Mouse (Mus musculus) embryonic facial prominence, embryonic 10.5 days (tissue): ENCODE data around the gene Zfp956. TPM values are rescaled to one million over a fixed set of nuclear protein-coding genes. Genes with fewer than 3 reads are reported as not detected.

ENCODE experiments used
- DNase-seq: peaks from one replicate; pipeline ENCODE4 v3.0.0-alpha.2; 2017; ENCODE audit warnings: low spot score
- H3K27ac ChIP-seq: fragments of 300-500 bp; sonication (generic); replicated peaks from 2 replicates; pipeline ENCODE4 v1.5.1; 2016; ENCODE audit warnings: mild to moderate bottlenecking
- H3K27me3 ChIP-seq: fragments of 300-500 bp; sonication (generic); replicated peaks from 2 replicates; pipeline ENCODE4 v1.6.1; 2016; ENCODE audit warnings: low read depth, mild to moderate bottlenecking; ENCODE audit not compliant: poor library complexity, severe bottlenecking
- H3K36me3 ChIP-seq: fragments of 300-500 bp; sonication (generic); replicated peaks from 2 replicates; pipeline ENCODE4 v1.6.1; 2016; ENCODE audit warnings: mild to moderate bottlenecking, moderate library complexity
- H3K4me1 ChIP-seq: fragments of 300-500 bp; sonication (generic); 2 replicates; pipeline ENCODE4 v1.6.1; 2016
- H3K4me3 ChIP-seq: fragments of 300-500 bp; sonication (generic); 2 replicates; pipeline ENCODE4 v1.5.1; 2016; ENCODE audit warnings: mild to moderate bottlenecking, moderate library complexity
- H3K9me3 ChIP-seq: fragments of 300-500 bp; sonication (generic); 2 replicates; pipeline ENCODE4 v1.6.1; 2016; ENCODE audit warnings: mild to moderate bottlenecking
- WGBS: fragments of 180-500 bp; shearing (Covaris S2); methylation state at CpG from one replicate; pipeline ENCODE4 v1.1.7; 2016; 5-methylcytosine and 5-hydroxymethylcytosine counted together
- polyA plus RNA-seq: library from polyadenylated mRNA; unstranded; fragments of >200 nt; fragmentation: Nextera tagmentation; extraction: Ambion mirVana; gene quantifications from 2 replicates; pipeline ENCODE4 v1.2.1, GENCODE M21; 2016

Zfp956 gene
- 7.5 and 9.2 TPM in 2 replicates for polyA plus RNA-seq

- Histone ChIP-seq H3K27ac (peak within 1 kb of the TSS; percentile 81), H3K36me3 (peaks cover 28% of the 10 kb centered on the region), H3K27me3 (0 out of 2 replicates have a peak, but pooled peaks cover 8% of the 10 kb centered on the region), H3K4me1 (peaks cover 13% of the 10 kb centered on the region), H3K9me3 (no peaks in the 10 kb centered on the region), H3K4me3 (peak within 1 kb of the TSS; percentile 68)
- peak; percentile 95 for DNase-seq
- under 1% methylated on average over 31 of the region's 31 CpGs for WGBS
Observed at GRCm38 (mm10) chr6:47953191-47953726, at the start of gene Zfp956. Gene Zfp956, plus strand, starts transcription at chr6:47953390.

DNA sequence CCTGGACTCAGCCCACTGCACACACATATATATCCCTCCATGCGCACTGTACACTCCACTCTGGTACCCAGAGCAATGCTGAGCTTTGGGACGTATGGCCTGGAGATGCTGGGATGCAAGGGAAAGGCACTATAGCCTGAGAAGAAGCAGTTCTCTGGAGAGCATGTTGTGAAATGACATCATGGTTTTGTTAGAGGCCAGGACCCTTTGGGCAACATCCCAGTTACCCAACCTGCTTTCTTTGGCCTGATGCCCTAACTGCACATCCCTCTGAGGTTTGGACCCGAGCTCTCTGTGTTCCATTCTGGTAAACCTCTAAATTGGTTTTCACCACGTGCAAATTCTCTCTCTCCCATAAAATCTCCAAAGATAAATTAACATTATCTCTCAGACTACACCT is 49.6 kb upstream of the Zfp956 start:
- H3K9me3 ChIP-seq: peaks cover 7% of the 10 kb centered on the region; the same call in 1 of the 2 replicates
- WGBS: 82% methylated on average over 4 of the region's 4 CpGs
- H3K36me3 ChIP-seq: peaks cover 95% of the 10 kb centered on the region
- peaks cover 36% of the 10 kb centered on the region for H3K27me3 ChIP-seq
- H3K4me3 ChIP-seq: no peak overlapping the region
- no peak overlapping the region for H3K27ac ChIP-seq
- peaks cover 8% of the 10 kb centered on the region; the same call in 1 of the 2 replicates for H3K4me1 ChIP-seq
- DNase-seq: no peak

GRCm38 (mm10) chr6:47904361-47904760 is 48.8 kb upstream of the Zfp956 start:
- Histone ChIP-seq H3K27me3 (peaks cover 36% of the 10 kb centered on the region), H3K4me1 (peaks cover 8% of the 10 kb centered on the region; the same call in 1 of the 2 replicates), H3K27ac (no peak overlapping the region), H3K4me3 (peak overlapping the region; percentile 31; the same call in 1 of the 2 replicates), H3K36me3 (peaks cover 87% of the 10 kb centered on the region), H3K9me3 (peaks cover 7% of the 10 kb centered on the region; the same call in 1 of the 2 replicates)
- DNase-seq: peak; percentile 31
- 35% methylated on average over 19 of the region's 19 CpGs for WGBS

DNA sequence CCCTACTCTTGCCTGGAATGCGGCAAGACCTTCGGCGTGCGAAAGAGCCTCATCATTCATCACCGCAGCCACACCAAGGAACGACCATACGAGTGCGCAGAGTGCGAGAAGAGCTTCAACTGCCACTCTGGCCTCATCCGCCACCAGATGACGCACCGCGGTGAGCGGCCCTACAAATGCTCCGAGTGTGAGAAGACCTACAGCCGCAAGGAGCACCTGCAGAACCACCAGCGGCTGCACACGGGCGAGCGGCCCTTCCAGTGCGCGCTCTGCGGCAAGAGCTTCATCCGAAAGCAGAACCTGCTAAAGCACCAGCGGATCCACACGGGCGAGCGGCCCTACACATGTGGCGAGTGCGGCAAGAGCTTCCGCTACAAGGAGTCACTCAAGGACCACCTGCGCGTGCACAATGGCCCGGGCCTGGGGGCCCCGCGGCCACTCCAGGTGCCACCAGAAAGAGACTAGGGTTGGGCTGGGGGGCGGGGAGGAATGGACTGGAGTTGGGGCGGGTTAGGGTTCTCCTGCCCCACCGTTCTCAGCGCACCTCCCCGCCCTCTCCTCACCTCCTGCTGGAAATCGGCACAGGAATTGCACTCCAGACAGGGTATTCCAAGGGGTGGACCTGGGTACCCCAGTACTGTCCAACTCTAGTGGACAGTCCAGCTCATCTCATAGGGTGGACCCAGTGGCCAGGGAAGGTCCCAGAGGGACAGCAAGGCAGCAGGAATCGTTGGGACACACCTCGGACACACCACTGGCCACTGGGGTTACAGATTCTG is 48.1 kb upstream of the Zfp956 start:
- Histone ChIP-seq H3K36me3 (peaks cover 80% of the 10 kb centered on the region), H3K9me3 (peaks cover 7% of the 10 kb centered on the region; the same call in 1 of the 2 replicates), H3K27me3 (peaks cover 36% of the 10 kb centered on the region), H3K4me1 (peaks cover 8% of the 10 kb centered on the region; the same call in 1 of the 2 replicates), H3K27ac (no peak overlapping the region), H3K4me3 (peak overlapping the region; percentile 31; the same call in 1 of the 2 replicates)
- 50% methylated on average over 44 of the region's 44 CpGs for WGBS
- peak; percentile 35 for DNase-seq

- WGBS: 93% methylated on average over 5 of the region's 5 CpGs
- Histone ChIP-seq H3K27me3 (peaks cover 36% of the 10 kb centered on the region), H3K4me3 (no peak overlapping the region), H3K27ac (no peak overlapping the region), H3K9me3 (peaks cover 7% of the 10 kb centered on the region; the same call in 1 of the 2 replicates), H3K36me3 (peaks cover 68% of the 10 kb centered on the region), H3K4me1 (peaks cover 8% of the 10 kb centered on the region; the same call in 1 of the 2 replicates)
- DNase-seq: no peak
Observed at GRCm38 (mm10) chr6:47906326-47906725, 46.9 kb upstream of the Zfp956 start.

DNA sequence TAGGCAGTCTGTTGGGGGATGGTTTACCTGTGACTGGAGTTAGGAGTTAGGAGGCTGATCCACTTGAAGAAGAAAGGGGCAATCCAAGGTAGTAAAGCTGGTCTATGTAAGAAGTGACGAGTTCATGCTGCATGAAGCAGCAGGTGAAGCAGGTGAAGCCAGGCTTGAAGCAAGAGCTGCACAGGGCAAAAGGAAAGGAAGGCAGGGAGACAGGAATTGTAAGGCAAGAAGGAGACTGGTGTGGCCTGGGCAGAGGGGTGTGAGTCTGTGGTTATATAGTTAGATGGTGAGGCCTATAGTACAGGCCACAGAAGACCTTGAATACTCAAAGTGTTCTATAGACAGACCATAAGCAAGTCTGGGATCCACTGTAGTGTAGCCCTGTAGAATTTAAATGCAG is 44.2 kb upstream of the Zfp956 start:
- Histone ChIP-seq H3K4me1 (peaks cover 8% of the 10 kb centered on the region; the same call in 1 of the 2 replicates), H3K27ac (no peak overlapping the region), H3K27me3 (peaks cover 16% of the 10 kb centered on the region), H3K36me3 (peaks cover 41% of the 10 kb centered on the region), H3K9me3 (peaks cover 7% of the 10 kb centered on the region; the same call in 1 of the 2 replicates), H3K4me3 (no peak overlapping the region)
- 83% methylated on average over 1 of the region's 1 CpGs for WGBS
- DNase-seq: no peak

DNA sequence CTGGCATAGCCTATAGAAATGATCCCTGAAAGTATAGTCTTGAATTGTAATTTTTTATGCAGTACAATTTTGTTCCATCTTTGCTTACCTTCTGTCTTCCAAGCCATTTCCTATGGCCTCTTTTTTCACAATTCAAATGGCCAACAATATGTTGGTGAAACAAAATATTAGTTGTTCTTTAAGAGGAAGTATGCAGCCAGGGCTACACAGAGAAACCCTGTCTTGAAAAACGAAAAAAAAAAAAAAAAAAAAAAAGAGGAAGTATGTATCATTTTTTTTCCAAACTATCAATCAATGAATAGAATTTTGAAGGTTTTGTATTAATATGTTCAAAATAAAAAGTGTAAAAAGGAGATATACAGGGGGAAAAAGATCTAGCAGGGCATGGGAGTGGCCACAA is 41.5 kb upstream of the Zfp956 start:
- 56% methylated on average over 1 of the region's 1 CpGs for WGBS

DNA sequence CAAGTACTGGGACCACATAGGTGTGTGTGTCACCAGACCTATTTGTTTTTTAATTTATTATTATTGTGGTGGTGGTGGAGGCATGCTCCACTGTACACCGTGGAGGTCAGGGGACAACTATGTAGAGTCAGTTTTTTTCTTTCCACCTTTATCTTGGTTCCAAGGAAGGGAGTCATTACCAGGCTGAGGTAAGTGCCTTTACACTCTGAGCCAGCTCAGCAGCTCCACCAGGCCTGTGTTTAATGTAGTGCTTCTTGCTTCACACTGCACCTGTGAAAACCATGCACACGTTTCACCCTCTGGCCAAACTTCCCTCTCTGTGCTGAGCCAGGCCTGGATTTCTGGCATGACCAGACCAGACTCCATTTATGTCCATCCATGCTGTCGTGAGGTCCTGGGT is 40.2 kb upstream of the Zfp956 start:
- H3K36me3 ChIP-seq: peaks cover 3% of the 10 kb centered on the region
- H3K4me1 ChIP-seq: no peaks in the 10 kb centered on the region
- DNase-seq: no peak
- 62% methylated on average over 3 of the region's 3 CpGs for WGBS
- H3K4me3 ChIP-seq: no peak overlapping the region
- H3K27ac ChIP-seq: no peak overlapping the region
- no peaks in the 10 kb centered on the region for H3K9me3 ChIP-seq
- no peaks in the 10 kb centered on the region for H3K27me3 ChIP-seq

More for the DNA sequence above, 41.5 kb upstream of the Zfp956 start:
- Histone ChIP-seq H3K36me3 (peaks cover 14% of the 10 kb centered on the region), H3K9me3 (no peaks in the 10 kb centered on the region), H3K4me1 (no peaks in the 10 kb centered on the region), H3K27ac (no peak overlapping the region), H3K4me3 (no peak overlapping the region), H3K27me3 (no peaks in the 10 kb centered on the region)
- DNase-seq: no peak

- H3K27me3 ChIP-seq: no peaks in the 10 kb centered on the region
- H3K36me3 ChIP-seq: no peaks in the 10 kb centered on the region
- no peaks in the 10 kb centered on the region for H3K9me3 ChIP-seq
- no peak overlapping the region for H3K4me3 ChIP-seq
- H3K27ac ChIP-seq: no peak overlapping the region
- no peak for DNase-seq
- peaks cover 8% of the 10 kb centered on the region for H3K4me1 ChIP-seq
- WGBS: 77% methylated on average over 5 of the region's 5 CpGs
Observed at GRCm38 (mm10) chr6:47917051-47917450, 36.1 kb upstream of the Zfp956 start.

DNA sequence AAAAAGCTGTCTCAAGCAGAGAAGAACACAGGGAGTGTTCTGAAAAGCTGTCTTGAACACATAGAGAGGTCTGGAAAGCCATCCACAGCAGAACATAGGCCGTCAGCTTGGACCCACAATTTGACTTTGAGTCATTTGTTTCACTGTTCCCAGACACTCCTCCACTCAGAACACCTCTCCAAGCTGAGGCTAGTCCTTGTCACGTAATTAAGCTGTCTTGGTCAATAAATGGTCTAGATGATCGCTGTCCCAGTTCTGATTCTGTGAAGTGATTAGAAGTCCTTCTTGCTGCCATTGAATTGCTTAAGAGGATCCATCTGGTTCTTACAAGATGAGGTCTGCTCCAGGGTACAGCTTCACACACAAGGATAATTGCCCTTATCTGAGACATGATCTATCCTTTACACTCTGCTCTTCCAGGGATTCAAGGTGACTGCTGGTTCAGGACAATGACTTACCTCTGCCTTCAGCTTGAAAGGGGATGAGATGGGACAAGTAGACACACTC is 34.4 kb upstream of the Zfp956 start:
- Histone ChIP-seq H3K4me3 (no peak overlapping the region), H3K9me3 (no peaks in the 10 kb centered on the region), H3K36me3 (no peaks in the 10 kb centered on the region; the same call in 1 of the 2 replicates), H3K27ac (no peak overlapping the region), H3K4me1 (peaks cover 9% of the 10 kb centered on the region), H3K27me3 (no peaks in the 10 kb centered on the region)
- no peak for DNase-seq
- WGBS: 79% methylated on average over 3 of the region's 3 CpGs

DNA sequence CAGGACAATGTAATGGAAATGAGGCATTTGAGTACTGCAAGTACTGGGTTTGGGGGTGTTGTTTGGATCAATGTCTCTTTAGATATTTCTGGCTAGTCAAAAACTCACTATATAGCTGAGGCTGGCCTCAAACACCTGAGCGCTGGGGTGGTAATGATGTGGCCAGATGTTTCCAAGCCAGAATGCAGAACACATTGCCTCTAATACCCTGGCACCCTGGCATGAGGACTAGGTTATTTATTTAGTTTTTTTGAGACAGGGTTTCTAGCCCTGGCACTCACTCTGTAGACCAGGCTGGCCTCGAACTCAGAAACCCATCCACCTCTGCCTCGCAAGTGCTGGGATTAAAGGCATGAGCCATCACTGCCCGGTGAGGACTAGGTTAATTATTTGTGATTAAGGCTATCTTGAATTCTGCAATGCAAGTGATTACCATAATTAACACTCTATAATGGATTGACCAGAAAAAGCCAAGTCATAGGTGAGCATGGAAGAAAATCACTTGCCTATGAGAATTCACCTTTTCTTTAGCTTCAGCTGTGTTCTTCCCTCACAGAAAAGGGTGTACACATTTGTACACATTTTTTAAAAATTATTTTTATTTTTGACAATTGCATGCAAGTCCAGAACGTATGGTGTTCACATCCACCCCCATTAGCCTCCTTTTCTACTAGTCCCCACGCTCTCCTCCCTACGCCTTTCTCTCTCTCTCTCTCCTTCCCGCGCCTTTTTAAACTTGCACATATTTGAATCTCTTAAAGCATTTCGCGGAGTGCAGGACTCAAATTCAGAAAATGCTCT is 33.3 kb upstream of the Zfp956 start:
- H3K36me3 ChIP-seq: no peaks in the 10 kb centered on the region; the same call in 1 of the 2 replicates
- 29% methylated on average over 11 of the region's 11 CpGs for WGBS
- H3K4me3 ChIP-seq: peak overlapping the region; percentile 88
- H3K9me3 ChIP-seq: no peaks in the 10 kb centered on the region
- peak overlapping the region; percentile 97 for H3K27ac ChIP-seq
- no peak for DNase-seq
- peaks cover 9% of the 10 kb centered on the region for H3K4me1 ChIP-seq
- no peaks in the 10 kb centered on the region for H3K27me3 ChIP-seq
